Mouse (Mus musculus): Measurements from ENCODE around the gene Inmt. TPM values are rescaled to one million over a fixed set of nuclear protein-coding genes. Genes with fewer than 3 reads are reported as not detected.
A peak's percentile ranks its signal among the peaks of the same experiment; 100 is the strongest.
"Not testable (repeated sequence)": the region's sequence is repeated elsewhere in the genome, so short reads cannot be mapped to it uniquely, and the experiment has no call there.

Inmt gene
- total RNA-seq (2017): not detected in 2 replicates

DNA sequence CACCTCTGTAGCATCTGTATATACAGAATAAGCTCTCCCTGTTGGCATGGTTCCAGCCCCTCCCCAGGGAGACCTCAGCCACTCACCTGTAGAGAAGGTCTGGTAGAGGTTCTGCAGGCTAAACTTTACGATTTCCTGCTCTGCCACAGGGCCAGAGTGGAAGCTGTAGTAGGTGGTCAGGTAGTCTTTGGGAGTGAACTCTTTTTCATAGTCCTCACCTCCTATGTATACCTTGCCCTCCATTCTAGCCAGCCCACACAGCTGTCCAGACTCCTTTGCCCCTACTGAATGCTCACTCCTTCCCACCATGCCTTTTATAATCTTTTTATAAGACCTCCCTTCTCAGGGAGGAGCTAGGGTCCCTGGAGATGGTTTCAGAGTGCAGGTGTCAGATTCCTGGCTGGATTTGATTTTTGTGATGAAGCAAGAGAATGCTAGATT lies at the start of gene Inmt:
Inmt (minus strand) TSS at position 303 of the 441 bp plus-strand sequence.
- ATAC-seq (replicated peaks in 1 of 2; ENCODE audit: insufficient read depth in 1 of 2, low FRiP score in 2 of 2, low TSS enrichment in 1 of 2, low read depth in 1 of 2, poor library complexity in 2 of 2, severe bottlenecking in 2 of 2): no peak

DNA sequence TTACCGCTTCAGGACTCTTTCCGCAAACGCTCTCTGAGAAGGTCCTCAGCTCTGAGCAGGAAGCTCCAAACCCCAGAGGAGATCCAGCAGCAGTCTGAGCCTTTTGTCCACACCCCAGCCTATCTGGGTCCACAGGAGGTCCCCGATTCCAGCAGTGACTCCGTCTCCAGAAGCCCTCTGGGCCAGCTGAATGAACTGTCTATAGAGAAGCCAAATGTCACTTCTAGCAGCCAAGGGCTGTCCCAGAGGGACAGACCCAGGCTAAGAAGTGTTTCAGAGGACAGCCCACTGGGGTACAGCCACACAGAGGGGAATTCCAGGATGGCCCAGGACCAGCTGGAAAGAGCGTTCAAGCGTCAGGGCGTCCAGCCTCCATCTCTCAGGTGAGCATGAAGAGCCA lies 49.1 kb upstream of the Inmt start:
- ATAC-seq (replicated peaks in 1 of 2; ENCODE audit: insufficient read depth in 1 of 2, low FRiP score in 2 of 2, low TSS enrichment in 1 of 2, low read depth in 1 of 2, poor library complexity in 2 of 2, severe bottlenecking in 2 of 2): no peak

DNA sequence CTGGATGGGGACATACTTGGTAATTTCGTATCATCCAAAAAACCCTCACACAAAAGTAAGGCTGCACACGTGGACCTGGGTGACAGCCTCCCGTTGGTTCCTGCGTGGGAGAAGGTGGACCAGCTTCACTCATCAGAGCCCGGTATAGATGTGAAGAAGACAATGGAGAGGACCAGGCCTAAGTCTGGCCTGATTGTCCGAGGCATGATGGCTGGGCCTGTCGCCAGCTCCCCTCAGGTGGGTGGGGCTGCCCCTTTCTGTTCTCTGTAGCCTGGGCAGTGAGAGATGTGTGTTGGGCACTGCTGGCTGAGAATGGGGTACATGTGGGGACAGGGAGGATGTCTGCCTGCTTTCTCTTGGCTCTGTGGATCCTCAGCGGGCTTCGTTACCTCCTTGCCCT lies 43.4 kb upstream of the Inmt start:
- ATAC-seq (replicated peaks in 1 of 2; ENCODE audit: insufficient read depth in 1 of 2, low FRiP score in 2 of 2, low TSS enrichment in 1 of 2, low read depth in 1 of 2, poor library complexity in 2 of 2, severe bottlenecking in 2 of 2): no peak

DNA sequence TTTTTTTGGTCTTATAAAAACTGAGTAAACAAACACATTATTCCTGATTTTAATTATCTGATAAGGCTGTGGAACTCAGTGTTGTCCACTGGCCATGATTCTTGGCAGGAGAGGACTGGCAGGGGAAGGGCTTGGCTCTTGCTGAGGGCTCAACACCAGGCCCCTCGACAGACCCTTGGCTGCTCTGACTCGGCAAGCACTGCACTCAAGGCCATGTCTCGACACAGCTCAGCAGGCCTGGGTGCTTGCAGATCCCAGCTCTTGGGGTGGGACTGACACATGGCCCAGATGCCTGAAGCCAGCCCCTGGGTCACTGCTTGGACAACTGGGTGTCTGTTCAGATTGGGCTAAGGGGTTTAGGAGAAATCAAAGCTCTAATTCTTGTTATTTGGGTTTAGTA lies 39.7 kb upstream of the Inmt start:
- no peak for ATAC-seq (replicated peaks in 1 of 2; ENCODE audit: insufficient read depth in 1 of 2, low FRiP score in 2 of 2, low TSS enrichment in 1 of 2, low read depth in 1 of 2, poor library complexity in 2 of 2, severe bottlenecking in 2 of 2)

DNA sequence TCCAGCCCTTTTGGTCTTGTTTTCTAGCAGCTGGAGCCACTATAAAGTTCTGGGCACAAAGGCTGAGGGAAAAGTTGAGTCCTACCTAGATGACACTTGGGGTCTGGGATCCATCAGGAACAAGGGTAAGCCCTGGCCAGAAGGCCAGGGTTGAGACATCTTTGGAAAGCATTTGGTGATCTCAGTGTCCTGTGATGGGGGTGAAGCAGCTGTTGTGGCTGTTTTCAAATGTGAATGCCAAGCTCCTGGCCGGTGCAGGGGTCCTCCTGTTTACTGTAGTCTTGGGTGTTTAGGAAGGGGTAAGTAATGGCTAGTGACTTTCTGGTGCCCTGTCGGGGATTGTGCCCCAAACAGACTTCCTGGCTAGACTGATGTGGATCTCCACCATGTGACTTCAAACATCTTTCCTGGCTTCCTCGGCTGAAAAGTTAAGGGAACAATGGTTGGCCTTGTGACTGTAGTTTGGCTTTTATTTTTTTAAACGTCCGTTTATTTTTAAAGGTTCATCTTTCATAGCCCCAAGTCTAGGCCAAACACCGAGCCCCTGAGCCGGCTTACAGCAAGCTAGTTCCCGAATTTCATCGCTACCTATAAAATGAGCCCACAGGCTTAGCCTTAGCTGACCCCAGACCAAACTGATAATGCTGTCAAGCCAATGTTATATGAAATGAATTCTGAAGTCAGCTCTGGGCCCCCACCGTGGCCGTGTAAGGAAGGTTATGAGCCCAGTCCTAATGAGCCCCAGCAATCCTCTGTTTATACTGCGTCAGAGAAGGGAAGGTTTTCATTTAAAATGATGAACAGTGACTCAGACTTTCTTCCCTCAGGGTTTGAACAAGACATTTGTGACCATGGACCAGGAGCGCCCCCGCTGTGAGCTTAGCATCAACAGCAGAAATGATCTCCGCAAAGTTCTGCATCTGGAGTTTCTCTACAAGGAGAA lies 35.9 kb upstream of the Inmt start:
- no peak for ATAC-seq (replicated peaks in 1 of 2; ENCODE audit: insufficient read depth in 1 of 2, low FRiP score in 2 of 2, low TSS enrichment in 1 of 2, low read depth in 1 of 2, poor library complexity in 2 of 2, severe bottlenecking in 2 of 2)

DNA sequence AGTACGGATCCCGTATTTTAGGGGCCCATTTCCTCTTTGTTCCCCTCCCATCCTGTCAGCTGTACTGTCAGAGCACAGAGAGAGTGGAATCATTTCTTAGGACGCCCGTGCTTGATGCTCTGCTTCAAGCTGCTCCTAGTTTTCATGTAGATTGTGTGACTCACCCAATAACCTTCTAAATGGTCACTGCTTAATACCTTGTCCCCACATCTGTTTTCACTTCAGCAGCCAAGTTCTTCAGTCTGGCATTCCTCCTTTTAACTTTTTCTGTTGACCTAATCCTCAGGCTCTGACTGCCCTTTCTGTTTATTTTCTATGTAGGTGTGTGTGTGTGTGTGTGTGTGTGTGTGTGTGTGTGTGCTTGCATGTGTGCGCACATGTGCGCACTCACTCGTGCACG lies 32.9 kb upstream of the Inmt start:
- ATAC-seq (replicated peaks in 1 of 2; ENCODE audit: insufficient read depth in 1 of 2, low FRiP score in 2 of 2, low TSS enrichment in 1 of 2, low read depth in 1 of 2, poor library complexity in 2 of 2, severe bottlenecking in 2 of 2): no peak

DNA sequence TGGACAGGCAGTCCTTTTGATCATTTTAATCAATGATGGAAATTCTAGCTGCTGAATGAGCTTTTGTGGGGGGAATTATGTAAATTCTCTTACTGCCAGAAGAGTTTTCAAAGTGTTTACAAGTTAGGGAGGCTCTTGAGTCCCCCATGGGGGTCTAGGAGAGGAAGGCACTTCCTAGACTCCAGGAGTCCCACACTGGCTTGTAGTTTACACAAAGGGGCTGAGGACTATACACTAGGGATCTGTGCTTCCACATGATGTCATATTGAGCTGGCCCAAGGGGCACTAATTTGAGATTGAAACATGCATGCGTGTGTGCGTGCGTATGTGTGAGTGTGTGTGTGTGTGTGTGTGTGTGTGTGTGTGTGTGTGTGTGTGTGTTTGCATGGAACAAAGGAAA lies 29.1 kb upstream of the Inmt start:
- no peak for ATAC-seq (replicated peaks in 1 of 2; ENCODE audit: insufficient read depth in 1 of 2, low FRiP score in 2 of 2, low TSS enrichment in 1 of 2, low read depth in 1 of 2, poor library complexity in 2 of 2, severe bottlenecking in 2 of 2)

DNA sequence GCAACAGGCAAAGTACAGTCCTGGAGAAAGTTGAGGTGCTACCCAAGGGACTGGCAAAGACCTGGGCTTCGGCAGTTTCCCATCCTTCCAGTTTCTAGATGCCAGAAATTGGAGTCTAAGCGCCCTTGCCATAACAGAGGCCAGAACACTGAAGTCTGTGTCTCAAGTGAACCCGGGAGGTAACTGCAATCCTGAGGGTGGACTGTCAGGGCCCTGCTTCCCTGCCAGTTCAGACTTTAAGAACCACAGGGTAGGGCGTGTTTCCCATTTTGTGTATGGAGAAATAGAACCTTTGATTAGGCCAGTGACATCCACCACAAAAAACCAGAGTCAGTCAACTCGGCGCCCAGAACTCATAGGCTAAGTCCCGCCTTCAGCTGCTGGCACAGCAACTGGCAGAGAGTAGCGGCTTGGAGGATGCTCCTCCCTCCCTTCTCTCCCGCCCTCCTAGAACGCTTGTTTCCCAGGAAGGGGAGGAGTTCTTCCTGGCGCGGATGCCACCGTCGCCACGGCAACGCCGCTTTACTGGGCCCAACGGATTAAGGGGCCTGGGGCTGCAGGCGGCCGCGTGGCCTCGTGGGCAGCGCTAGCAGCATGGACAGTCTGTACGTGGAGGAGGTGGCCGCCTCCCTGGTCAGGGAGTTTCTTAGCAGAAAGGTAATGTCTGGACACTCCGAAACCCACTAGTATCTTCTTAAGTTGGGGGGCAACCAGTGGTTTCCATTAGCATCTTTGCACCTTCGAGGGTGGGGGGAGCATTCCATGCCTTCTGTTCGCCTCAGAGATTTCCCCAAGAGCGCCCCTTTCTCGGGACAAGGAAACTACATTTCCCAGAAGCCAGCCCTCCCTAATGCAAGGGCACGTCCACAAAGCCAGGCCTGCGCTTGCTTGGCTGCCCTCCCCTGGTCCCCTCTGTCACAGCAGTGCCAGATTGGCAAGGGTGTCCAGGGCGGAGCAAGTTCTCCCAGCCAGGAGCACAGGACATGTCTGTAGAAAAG lies 28.4 kb upstream of the Inmt start, which contains the start of gene Mindy4:
Mindy4 (plus strand) TSS at position 471 of the 998 bp plus-strand sequence.
- ATAC-seq (replicated peaks in 1 of 2; ENCODE audit: insufficient read depth in 1 of 2, low FRiP score in 2 of 2, low TSS enrichment in 1 of 2, low read depth in 1 of 2, poor library complexity in 2 of 2, severe bottlenecking in 2 of 2): peak; percentile 91 to 96

DNA sequence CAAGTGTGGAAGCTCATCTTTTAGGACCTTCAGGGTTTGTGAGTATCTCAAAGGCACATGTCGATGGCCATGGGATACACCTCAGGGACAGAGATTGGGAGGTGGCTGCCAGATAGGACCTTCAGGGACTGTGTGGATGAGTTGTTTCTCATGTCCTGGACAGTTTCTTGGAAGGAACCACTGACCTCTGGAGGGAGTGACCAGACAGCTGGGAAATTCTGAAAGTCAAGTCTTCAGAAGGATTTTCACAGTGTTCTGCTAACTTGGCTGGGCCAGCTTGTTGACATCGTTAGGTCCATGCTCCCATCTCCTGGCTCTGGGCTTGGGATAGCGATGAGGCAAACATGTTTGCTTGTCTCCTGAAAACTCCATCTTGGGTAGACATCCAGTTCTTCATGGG lies 24.2 kb upstream of the Inmt start:
- ATAC-seq (replicated peaks in 1 of 2; ENCODE audit: insufficient read depth in 1 of 2, low FRiP score in 2 of 2, low TSS enrichment in 1 of 2, low read depth in 1 of 2, poor library complexity in 2 of 2, severe bottlenecking in 2 of 2): no peak

DNA sequence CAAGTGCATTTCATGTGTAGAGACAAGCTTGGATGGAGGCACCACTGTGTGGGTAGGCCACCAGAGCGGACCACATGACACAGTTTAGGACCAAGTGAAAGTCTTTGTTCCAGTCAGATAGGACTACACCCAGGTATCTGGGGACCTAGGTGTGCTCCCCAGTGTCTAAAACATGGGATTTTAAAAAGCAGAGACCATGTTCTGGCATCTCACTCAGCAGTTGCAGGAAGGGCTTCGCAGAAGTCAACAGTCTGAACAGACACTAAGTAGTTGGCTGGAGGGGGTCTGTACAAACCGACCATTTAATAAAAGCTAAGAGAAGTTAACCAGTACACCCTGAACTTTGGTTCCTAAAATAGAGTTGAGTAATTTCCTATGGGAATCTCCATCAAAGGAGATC lies 18.3 kb upstream of the Inmt start:
- ATAC-seq (replicated peaks in 1 of 2; ENCODE audit: insufficient read depth in 1 of 2, low FRiP score in 2 of 2, low TSS enrichment in 1 of 2, low read depth in 1 of 2, poor library complexity in 2 of 2, severe bottlenecking in 2 of 2): no peak

DNA sequence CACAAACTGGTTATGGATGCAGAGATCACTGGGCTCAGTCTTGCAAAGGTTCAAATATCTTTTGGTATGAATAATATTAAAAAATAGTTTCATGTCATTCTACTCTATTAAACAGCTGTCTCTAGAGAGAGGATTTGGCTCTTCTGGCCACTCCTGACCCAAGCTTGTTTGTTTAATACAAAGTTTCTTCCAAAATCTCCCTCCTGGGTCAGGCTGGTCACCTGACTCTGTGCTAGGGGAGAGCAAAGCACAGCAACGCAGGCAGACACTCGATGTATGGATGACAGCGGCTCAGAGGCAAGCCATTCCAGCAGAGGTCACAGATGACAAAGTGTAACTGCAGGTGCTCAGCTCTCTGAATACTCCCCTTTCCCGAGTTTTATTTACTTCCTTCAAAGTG lies 16.7 kb upstream of the Inmt start:
- ATAC-seq (replicated peaks in 1 of 2; ENCODE audit: insufficient read depth in 1 of 2, low FRiP score in 2 of 2, low TSS enrichment in 1 of 2, low read depth in 1 of 2, poor library complexity in 2 of 2, severe bottlenecking in 2 of 2): no peak

DNA sequence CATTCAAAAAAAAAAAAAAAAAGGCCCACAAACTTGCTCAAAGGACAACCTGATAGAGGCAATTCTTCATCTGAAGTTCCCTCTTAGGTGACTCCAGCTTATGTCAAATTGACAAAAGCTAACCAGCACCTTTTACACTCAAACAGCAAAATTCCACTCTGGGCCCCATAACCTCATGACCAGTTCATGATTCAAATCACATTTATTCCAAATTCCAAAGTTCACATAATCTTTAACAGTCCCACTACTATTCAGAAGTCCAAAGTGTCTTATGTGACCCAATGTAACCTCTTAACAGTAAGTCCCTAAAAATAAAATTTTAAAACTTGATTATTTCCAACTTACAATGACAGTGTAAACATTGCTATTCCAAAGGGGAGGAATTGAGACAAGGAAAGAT lies 14.6 kb upstream of the Inmt start:
- no peak for ATAC-seq (replicated peaks in 1 of 2; ENCODE audit: insufficient read depth in 1 of 2, low FRiP score in 2 of 2, low TSS enrichment in 1 of 2, low read depth in 1 of 2, poor library complexity in 2 of 2, severe bottlenecking in 2 of 2)

DNA sequence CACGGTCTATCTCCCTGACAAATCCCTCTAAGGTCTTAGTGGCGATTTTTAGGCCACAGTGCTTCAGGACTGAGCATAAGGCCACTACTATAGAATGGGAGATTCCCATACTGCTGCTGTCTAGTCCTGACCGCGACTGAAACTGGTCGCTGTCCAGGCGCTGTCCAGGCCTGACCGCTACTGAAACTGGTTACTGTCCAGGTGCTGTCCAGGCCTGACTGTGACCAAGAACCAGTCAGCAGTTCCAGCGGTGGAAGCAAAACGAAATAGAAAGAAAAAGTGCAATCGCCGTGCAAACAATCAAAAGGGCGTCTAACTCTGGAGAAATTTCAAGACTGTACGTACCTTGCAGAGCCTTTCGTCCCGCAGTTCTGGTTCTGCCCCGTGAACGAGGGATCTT lies 13.0 kb upstream of the Inmt start:
- ATAC-seq (replicated peaks in 1 of 2; ENCODE audit: insufficient read depth in 1 of 2, low FRiP score in 2 of 2, low TSS enrichment in 1 of 2, low read depth in 1 of 2, poor library complexity in 2 of 2, severe bottlenecking in 2 of 2): not testable (repeated sequence)

DNA sequence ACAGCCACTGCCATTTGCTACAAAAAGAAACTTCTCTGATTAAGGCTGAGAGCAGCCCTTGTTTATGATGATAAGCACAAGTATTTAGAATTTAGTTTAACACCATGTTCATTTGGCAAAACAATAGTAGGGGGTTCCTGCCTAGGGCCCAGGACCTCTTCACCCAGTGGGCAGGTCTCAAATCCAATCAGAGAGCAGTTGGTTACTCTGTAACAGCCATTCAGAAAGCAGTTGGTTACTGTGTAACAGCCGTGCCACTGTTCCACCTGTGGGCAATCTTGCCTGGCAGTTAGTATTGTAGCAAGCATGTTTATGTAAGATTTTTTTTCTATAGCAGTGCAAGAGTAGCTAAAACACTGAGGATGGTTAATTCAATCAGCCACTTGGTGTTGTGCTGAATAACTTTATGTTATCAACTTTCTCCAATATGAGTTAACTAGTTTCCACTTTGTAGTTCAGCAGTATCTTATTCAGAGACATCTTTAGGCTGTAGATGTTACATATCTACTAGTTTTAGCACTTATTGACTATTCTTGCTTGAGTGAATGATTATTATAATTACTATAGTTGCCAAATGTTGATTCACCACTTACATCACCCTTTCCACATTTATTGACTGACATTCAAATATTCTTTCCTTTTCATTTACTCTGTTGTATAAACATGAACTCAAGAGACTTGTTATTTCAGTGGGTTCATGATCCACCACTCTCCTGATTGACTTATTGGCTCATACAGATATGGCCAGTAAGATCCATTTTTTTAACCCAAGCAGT lies 8.0 kb upstream of the Inmt start:
- ATAC-seq (replicated peaks in 1 of 2; ENCODE audit: insufficient read depth in 1 of 2, low FRiP score in 2 of 2, low TSS enrichment in 1 of 2, low read depth in 1 of 2, poor library complexity in 2 of 2, severe bottlenecking in 2 of 2): no peak

DNA sequence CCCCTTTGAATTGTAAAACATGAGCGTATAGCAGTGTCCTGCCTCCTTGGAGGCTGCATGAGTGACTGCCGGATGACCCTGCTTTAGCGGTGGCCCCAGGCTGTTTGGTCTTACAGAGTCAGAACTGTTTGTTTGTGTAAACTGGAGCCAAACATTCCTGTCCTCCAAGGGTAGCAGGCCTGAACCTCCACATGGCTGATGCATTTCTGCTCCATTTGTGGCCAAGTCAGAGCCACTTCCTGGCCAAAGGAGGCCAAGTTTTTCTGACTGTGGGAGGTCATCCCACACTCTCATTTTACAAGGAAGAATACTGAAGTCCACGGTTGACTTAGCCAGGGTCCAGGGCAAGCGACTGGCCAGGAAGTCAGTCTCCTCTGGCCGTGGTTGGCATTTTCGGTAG lies 4.7 kb upstream of the Inmt start:
- no peak for ATAC-seq (replicated peaks in 1 of 2; ENCODE audit: insufficient read depth in 1 of 2, low FRiP score in 2 of 2, low TSS enrichment in 1 of 2, low read depth in 1 of 2, poor library complexity in 2 of 2, severe bottlenecking in 2 of 2)

DNA sequence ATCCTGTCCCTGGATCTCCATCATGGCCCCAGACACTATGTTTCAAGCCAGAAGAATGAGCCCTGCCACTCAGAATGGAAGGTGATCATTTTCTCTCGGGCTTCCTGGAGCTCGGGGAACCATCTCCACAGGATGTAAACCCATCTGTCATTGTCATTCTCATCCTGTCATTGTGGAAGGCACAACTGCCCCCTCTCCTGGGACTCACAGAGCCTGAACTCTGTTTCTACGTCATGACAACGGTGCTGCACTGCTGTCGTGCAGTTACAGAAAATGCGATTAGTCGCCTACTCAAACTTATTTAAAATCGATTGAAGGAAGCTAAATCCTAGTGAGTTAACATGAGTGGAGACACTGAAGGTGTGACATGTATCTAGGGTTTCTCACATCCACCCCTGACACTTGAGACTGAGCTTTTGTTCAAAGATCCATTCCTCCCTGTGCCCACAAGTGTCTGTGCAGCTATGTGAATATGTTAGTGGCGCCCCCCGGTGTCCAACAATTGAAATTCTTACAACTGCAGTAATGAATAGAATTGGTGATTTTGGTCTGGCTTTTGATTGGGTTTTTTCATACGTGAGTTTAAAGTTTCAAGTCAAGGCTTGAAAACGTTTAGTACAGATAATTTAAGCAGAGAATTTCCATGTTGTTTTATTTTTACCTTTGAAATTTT lies 2.4 kb upstream of the Inmt start:
- ATAC-seq (replicated peaks in 1 of 2; ENCODE audit: insufficient read depth in 1 of 2, low FRiP score in 2 of 2, low TSS enrichment in 1 of 2, low read depth in 1 of 2, poor library complexity in 2 of 2, severe bottlenecking in 2 of 2): no peak

DNA sequence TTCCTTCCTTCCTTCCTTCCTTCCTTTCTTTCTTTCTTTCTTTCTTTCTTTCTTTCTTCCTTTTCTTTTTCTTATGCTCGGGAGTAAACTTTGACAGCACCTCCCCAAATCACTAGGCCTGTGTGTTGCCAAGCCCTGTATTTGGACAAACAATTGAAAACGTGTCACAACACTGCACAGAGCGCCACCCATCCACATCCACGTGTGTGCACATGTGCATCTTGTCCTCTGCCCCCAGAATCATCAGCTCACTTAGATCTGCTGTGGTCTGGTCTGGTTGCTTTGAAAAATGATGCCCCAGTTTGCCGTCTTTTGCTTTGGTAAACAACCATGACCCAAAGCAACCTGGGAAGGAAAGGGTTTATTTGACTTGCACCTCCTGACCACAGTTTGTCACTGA lies 1.0 kb upstream of the Inmt start:
- ATAC-seq (replicated peaks in 1 of 2; ENCODE audit: insufficient read depth in 1 of 2, low FRiP score in 2 of 2, low TSS enrichment in 1 of 2, low read depth in 1 of 2, poor library complexity in 2 of 2, severe bottlenecking in 2 of 2): no peak
